Mouse (Mus musculus) cerebellum, postnatal 14 days (tissue): Measurements from ENCODE around the gene Naglu.
A peak's percentile ranks its signal among the peaks of the same experiment; 100 is the strongest.

Source experiments
- DNase-seq, 2 experiments: peaks; one replicate each; pipeline ENCODE4 v3.0.0; 2021; ENCODE audit warnings: mixed read lengths in 2 of 2

Gene Naglu

GRCm38 (mm10) chr11:101085617-101086322 is 16.0 kb downstream of the Naglu start:
- no peak for DNase-seq

- DNase-seq = peak; percentile 62 to 79
These were observed 16.5 kb downstream of the Naglu start for GRCm38 (mm10) chr11:101086323-101086674.

- peak; percentile 93 to 95 for DNase-seq
These were observed 17.2 kb downstream of the Naglu start, which contains the start of gene Mlx for GRCm38 (mm10) chr11:101086756-101087681. Gene Mlx, plus strand, starts transcription at chr11:101087277.

GRCm38 (mm10) chr11:101087682-101088055 is 17.9 kb downstream of the Naglu start:
- DNase-seq = peak in 1 of 2 experiments; percentile 68

GRCm38 (mm10) chr11:101089931-101090330 is 20.1 kb downstream of the Naglu start:
- DNase-seq = no peak

- DNase-seq = no peak
These were observed 25.1 kb downstream of the Naglu start for GRCm38 (mm10) chr11:101094930-101095313.

- DNase-seq = peak; percentile 96
These were observed 25.7 kb downstream of the Naglu start, which contains the start of gene Psmc3ip for GRCm38 (mm10) chr11:101095314-101096024. Gene Psmc3ip, minus strand, starts transcription at chr11:101095436.

- no peak for DNase-seq
These were observed 28.4 kb downstream of the Naglu start for GRCm38 (mm10) chr11:101098231-101098630.

- no peak for DNase-seq
These were observed 33.2 kb downstream of the Naglu start for GRCm38 (mm10) chr11:101103011-101103410.

GRCm38 (mm10) chr11:101109351-101109750 is 39.5 kb downstream of the Naglu start:
- DNase-seq = no peak

- DNase-seq = no peak
These were observed 40.9 kb downstream of the Naglu start for GRCm38 (mm10) chr11:101110708-101111107.

GRCm38 (mm10) chr11:101111178-101111577 is 41.4 kb downstream of the Naglu start:
- no peak for DNase-seq

- DNase-seq = no peak
These were observed 42.4 kb downstream of the Naglu start for GRCm38 (mm10) chr11:101112186-101112585.

GRCm38 (mm10) chr11:101115564-101115963 is 45.8 kb downstream of the Naglu start:
- DNase-seq = no peak

- no peak for DNase-seq
These were observed 48.3 kb downstream of the Naglu start for GRCm38 (mm10) chr11:101118105-101118504.

- no peak for DNase-seq
These were observed 49.4 kb downstream of the Naglu start for GRCm38 (mm10) chr11:101119131-101119760.

- DNase-seq = peak; percentile 100
These were observed 50.1 kb downstream of the Naglu start, which contains the start of the genes Retreg3 and Tubg1 for GRCm38 (mm10) chr11:101119761-101120544. Gene Retreg3, minus strand, starts transcription at chr11:101119893. Gene Tubg1, plus strand, starts transcription at chr11:101119938.

- DNase-seq = peak; percentile 27 to 48
These were observed 50.9 kb downstream of the Naglu start for GRCm38 (mm10) chr11:101120545-101121188.

GRCm38 (mm10) chr11:101124494-101124893 is 54.7 kb downstream of the Naglu start:
- DNase-seq = peak in 1 of 2 experiments; percentile 63

GRCm38 (mm10) chr11:101125008-101125407 is 55.2 kb downstream of the Naglu start:
- DNase-seq = peak in 1 of 2 experiments; percentile 39

GRCm38 (mm10) chr11:101127075-101127474 is 57.3 kb downstream of the Naglu start:
- DNase-seq = peak; percentile 48 to 78
